Mouse (Mus musculus) layer of hippocampus, adult 18-20 months (tissue): ENCODE results near the gene Tprn. TPM values are rescaled to one million over a fixed set of nuclear protein-coding genes. Genes with fewer than 3 reads are reported as not detected.

Experiments
- DNase-seq, 2 experiments: peaks; one replicate each; pipeline ENCODE4 v3.0.0; 2022; ENCODE audit warnings: low spot score in 2 of 2
- total RNA-seq, 2 experiments: library from RNA; stranded (reverse); gene quantifications; 2 replicates each; pipeline ENCODE4 v1.2.3; 2021

The Tprn gene
- total RNA-seq, 2 experiments from 2014 or later: 21.2 to 23.1 TPM

GRCm38 (mm10) chr2:25291184-25292053, 29.0 kb downstream of the Tprn start:
- DNase-seq: no peak

- peak in 1 of 2 experiments; percentile 60 for DNase-seq
Measured at GRCm38 (mm10) chr2:25292054-25292544, 29.7 kb downstream of the Tprn start.

- DNase-seq: peak; percentile 54 to 66
Measured at GRCm38 (mm10) chr2:25292856-25293255, 30.4 kb downstream of the Tprn start.

GRCm38 (mm10) chr2:25293706-25294105, 31.3 kb downstream of the Tprn start:
- no peak for DNase-seq

GRCm38 (mm10) chr2:25297093-25297492, 34.7 kb downstream of the Tprn start:
- DNase-seq: no peak

GRCm38 (mm10) chr2:25298046-25298445, 35.6 kb downstream of the Tprn start:
- DNase-seq: no peak

- no peak for DNase-seq
Measured at GRCm38 (mm10) chr2:25303452-25303851, 41.0 kb downstream of the Tprn start.

- DNase-seq: no peak
Measured at GRCm38 (mm10) chr2:25303931-25304656, 41.7 kb downstream of the Tprn start.

- no peak for DNase-seq
Measured at GRCm38 (mm10) chr2:25304657-25305541, 42.5 kb downstream of the Tprn start.

- DNase-seq: no peak
Measured at GRCm38 (mm10) chr2:25305587-25306359, 43.4 kb downstream of the Tprn start.

- no peak for DNase-seq
Measured at GRCm38 (mm10) chr2:25310180-25310579, 47.8 kb downstream of the Tprn start.

GRCm38 (mm10) chr2:25310969-25311368, 48.6 kb downstream of the Tprn start:
- peak in 1 of 2 experiments; percentile 7 for DNase-seq

GRCm38 (mm10) chr2:25311491-25311891, 49.1 kb downstream of the Tprn start:
- no peak for DNase-seq

- peak; percentile 55 to 78 for DNase-seq
Measured at GRCm38 (mm10) chr2:25318119-25318966, 55.9 kb downstream of the Tprn start.

GRCm38 (mm10) chr2:25318971-25319773, 56.8 kb downstream of the Tprn start, which contains the start of gene Grin1:
Grin1 (minus strand) TSS chr2:25319187.
- DNase-seq: peak; percentile 89 to 94
